ENCODE assay signal across 9 mouse cellular contexts in the genomic region with DNA sequence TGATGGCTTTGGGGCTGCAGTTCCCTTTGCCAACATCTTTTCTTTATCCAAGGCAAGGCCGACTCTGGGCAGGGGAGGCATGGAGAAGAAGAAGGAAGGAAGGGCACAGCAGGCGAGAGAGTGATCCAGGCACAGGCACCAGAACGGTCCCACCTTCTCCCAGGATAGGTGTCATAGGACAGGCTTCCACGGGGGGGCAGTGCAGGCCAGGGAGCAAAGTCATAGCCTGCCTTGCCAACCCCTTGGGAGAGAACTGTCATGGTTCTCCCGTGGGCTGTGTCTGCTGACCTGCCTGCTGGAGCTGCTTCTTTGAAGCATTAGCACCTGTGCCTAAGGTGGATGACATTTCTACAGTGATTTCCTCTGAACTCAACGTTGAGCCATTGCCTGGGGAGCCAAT. TPM values are rescaled to one million over a fixed set of nuclear protein-coding genes. Genes with fewer than 3 reads are reported as not detected.
DNase-seq lines count a peak whose midpoint lies in the region; ATAC-seq and TF ChIP-seq lines count a peak whose summit lies in the region.
"Had no signal": no experiment of that assay in that cellular context is flagged by ENCODE, and none has a peak within 500 bp of the region (broad histone marks: within the 10 kb centered on the region; RNA-seq: fewer than 3 reads in every experiment).

No protein-coding gene starts in this region.

- DNase-seq in 416B (ENCODE audit: low read depth), result peak; percentile 34
- DNase-seq in adrenal gland, adult 2 months, result peak; percentile 86
- peak; percentile 70 for DNase-seq in embryo, embryonic 10 days (ENCODE audit: low spot score)
- DNase-seq in gastrocnemius, postnatal 36 days, result peak; percentile 74 to 77
- DNase-seq in left cerebral cortex, postnatal 36 days (ENCODE audit: low spot score in 2 of 2), result peak; percentile 68 to 69
- DNase-seq in thymus, postnatal 25 days, result peak; percentile 25

- H3K27me3 ChIP-seq in intestine, embryonic 16.5 days (replicated peaks; ENCODE audit: control insufficient read depth, insufficient read depth, low read length), result no peaks in the 10 kb centered on the region
- H3K27me3 ChIP-seq: embryonic facial prominence, embryonic 13.5 days had no signal

- peak; percentile 92 for TF ChIP-seq CTCF in olfactory bulb, adult 2 months (IDR thresholded peaks at IDR 0.05; ENCODE audit: insufficient read depth, low read depth, low read length)

- no peaks in the 10 kb centered on the region for H3K4me1 ChIP-seq in intestine, embryonic 16.5 days (ENCODE audit: control insufficient read depth, insufficient read depth, low read length)
- peaks cover 5% of the 10 kb centered on the region for H3K4me1 ChIP-seq in olfactory bulb, adult 2 months (ENCODE audit: control insufficient read depth, insufficient read depth, low read length)
- H3K4me1 ChIP-seq: embryonic facial prominence, embryonic 13.5 days had no signal

- no peak overlapping the region for H3K27ac ChIP-seq in intestine, embryonic 16.5 days (ENCODE audit: low read length)
- H3K27ac ChIP-seq in olfactory bulb, adult 2 months (ENCODE audit: insufficient read depth, low read depth, low read length), result no peak overlapping the region
- H3K27ac ChIP-seq: embryonic facial prominence, embryonic 13.5 days had no signal

- no peaks in the 10 kb centered on the region for H3K9me3 ChIP-seq in intestine, embryonic 16.5 days (ENCODE audit: control insufficient read depth, low read length)
- H3K9me3 ChIP-seq: embryonic facial prominence, embryonic 13.5 days had no signal

- no peak overlapping the region for H3K4me2 ChIP-seq in intestine, embryonic 16.5 days (ENCODE audit: low read depth, low read length)
- H3K4me2 ChIP-seq: embryonic facial prominence, embryonic 13.5 days had no signal

- peaks cover 6% of the 10 kb centered on the region; the same call in 1 of the 2 replicates for H3K36me3 ChIP-seq in intestine, embryonic 16.5 days (ENCODE audit: control insufficient read depth, insufficient read depth, low read length)

- intact Hi-C loops in gastrocnemius, postnatal 36 days (cut with DNase I), result loop anchor here (1.0 kb wide), 1 partner anchor 80 kb away; no protein-coding TSS in a partner anchor
- intact Hi-C loops in left cerebral cortex, postnatal 36 days (cut with DNase I), result loop anchor here (2.0 to 10.0 kb wide), 3 partner anchors 81 to 199 kb away; a partner anchor contains a TSS

- WGBS in intestine, embryonic 16.5 days, result 39% methylated on average over 6 of the region's 6 CpGs
- 17% methylated on average over 6 of the region's 6 CpGs for WGBS in olfactory bulb, adult 2 months

- H3K9ac ChIP-seq in intestine, embryonic 16.5 days (ENCODE audit: low read depth, low read length), result no peak overlapping the region
- H3K9ac ChIP-seq: embryonic facial prominence, embryonic 13.5 days had no signal

- TF ChIP-seq POLR2A in olfactory bulb, adult 2 months (IDR thresholded peaks at IDR 0.05; ENCODE audit: insufficient read depth, low read depth, low read length), result no peak

- peak; percentile 76; the same call in 1 of the 2 replicates for ATAC-seq in intestine, embryonic 16.5 days

- no peak overlapping the region for H3K4me3 ChIP-seq in intestine, embryonic 16.5 days (ENCODE audit: low read length)
- no peak overlapping the region for H3K4me3 ChIP-seq in olfactory bulb, adult 2 months (ENCODE audit: insufficient read depth, low read depth, low read length)
- H3K4me3 ChIP-seq: embryonic facial prominence, embryonic 13.5 days had no signal

RNA-seq across cellular contexts. Expression of a gene that starts 27.7 kb away (rescaled TPM):
- total RNA-seq in adrenal gland, adult 2 months (2021), result 10 to 100 TPM; 29.8 to 37.5 TPM
- 40.9 and 47.0 TPM in 2 replicates for polyA plus RNA-seq in adrenal gland, adult 2 months (2012; rRNA removed)
- 10 to 100 TPM; 15.8 to 16.0 TPM for total RNA-seq in gastrocnemius, postnatal 36 days (2021)
- 20.1 and 22.4 TPM in 2 replicates for polyA plus RNA-seq in intestine, embryonic 16.5 days (2015; fragmentation: Nextera tagmentation; extraction: Ambion mirVana)
- total RNA-seq in left cerebral cortex, postnatal 36 days (2021), result 10 to 100 TPM; 23.6 to 24.1 TPM
- polyA plus RNA-seq in olfactory bulb, adult 2 months (2012; ENCODE audit: insufficient read depth, insufficient read length, low replicate concordance, missing spikeins), result not detected in 2 replicates

Comparison
In these comparisons a context has a peak if more than half of its experiments do, and no peak if none do; other contexts are left out.
1. DNase-seq: peak in every context shown above with its lines; median percentile 86 in adrenal gland, adult 2 months; 76 in gastrocnemius, postnatal 36 days; 70 in embryo, embryonic 10 days; 68 in left cerebral cortex, postnatal 36 days; 34 in 416B; 25 in thymus, postnatal 25 days.